Mouse (Mus musculus): ENCODE measurements around the gene Stat3.

Gene Stat3

GRCm38 (mm10) chr11:100924386-100924919, 14.9 kb downstream of the Stat3 start:
- DNase-seq (ENCODE audit: low spot score in 2 of 2) = no peak

- no peak for DNase-seq (ENCODE audit: low spot score in 2 of 2)
Observed at GRCm38 (mm10) chr11:100920887-100921624, 18.3 kb downstream of the Stat3 start.

- no peak for DNase-seq (ENCODE audit: low spot score in 2 of 2)
Observed at GRCm38 (mm10) chr11:100918007-100918406, 21.3 kb downstream of the Stat3 start.

- no peak for DNase-seq (ENCODE audit: low spot score in 2 of 2)
Observed at GRCm38 (mm10) chr11:100916432-100916971, 22.8 kb downstream of the Stat3 start.

GRCm38 (mm10) chr11:100915063-100915462, 24.3 kb downstream of the Stat3 start:
- no peak for DNase-seq (ENCODE audit: low spot score in 2 of 2)

- DNase-seq (ENCODE audit: low spot score in 2 of 2) = no peak
Observed at GRCm38 (mm10) chr11:100914415-100914814, 24.9 kb downstream of the Stat3 start.

- DNase-seq (ENCODE audit: low spot score in 2 of 2) = no peak
Observed at GRCm38 (mm10) chr11:100912401-100913155, 26.8 kb downstream of the Stat3 start.

- DNase-seq (ENCODE audit: low spot score in 2 of 2) = no peak
Observed at GRCm38 (mm10) chr11:100908567-100908966, 30.8 kb downstream of the Stat3 start.

GRCm38 (mm10) chr11:100908112-100908511, 31.2 kb downstream of the Stat3 start:
- no peak for DNase-seq (ENCODE audit: low spot score in 2 of 2)

- no peak for DNase-seq (ENCODE audit: low spot score in 2 of 2)
Observed at GRCm38 (mm10) chr11:100906885-100907284, 32.5 kb downstream of the Stat3 start.

- DNase-seq (ENCODE audit: low spot score in 2 of 2) = no peak
Observed at GRCm38 (mm10) chr11:100905929-100906328, 33.4 kb downstream of the Stat3 start.

GRCm38 (mm10) chr11:100904580-100905351, 34.6 kb downstream of the Stat3 start:
- no peak for DNase-seq (ENCODE audit: low spot score in 2 of 2)

GRCm38 (mm10) chr11:100898441-100899199, 40.7 kb downstream of the Stat3 start:
- DNase-seq (ENCODE audit: low spot score in 2 of 2) = no peak

- peak; percentile 34 to 60 for DNase-seq (ENCODE audit: low spot score in 2 of 2)
Observed at GRCm38 (mm10) chr11:100897294-100898231, 41.8 kb downstream of the Stat3 start.

GRCm38 (mm10) chr11:100896078-100896477, 43.3 kb downstream of the Stat3 start:
- no peak for DNase-seq (ENCODE audit: low spot score in 2 of 2)

- DNase-seq (ENCODE audit: low spot score in 2 of 2) = no peak
Observed at GRCm38 (mm10) chr11:100894146-100894918, 45.0 kb downstream of the Stat3 start.

- peak; percentile 83 to 89 for DNase-seq (ENCODE audit: low spot score in 2 of 2)
Observed at GRCm38 (mm10) chr11:100893482-100893881, 45.9 kb downstream of the Stat3 start.

GRCm38 (mm10) chr11:100892435-100892834, 46.9 kb downstream of the Stat3 start:
- DNase-seq (ENCODE audit: low spot score in 2 of 2) = no peak

All from frontal cortex, postnatal 36 days (tissue).